Mouse (Mus musculus): Measurements from ENCODE around the gene Ufc1. TPM values are rescaled to one million over a fixed set of nuclear protein-coding genes. Genes with fewer than 3 reads are reported as not detected.

The Ufc1 gene
- total and polyA plus RNA-seq, 3 experiments = 71.0 to 408 (median 101) TPM

GRCm38 (mm10) chr1:171274171-171274570 lies 20.7 kb downstream of the Ufc1 start:
- TF ChIP-seq E2F4 (IDR thresholded peaks at IDR 0.05; ENCODE audit: borderline replicate concordance, low read depth, low read length) = no peak
- TF ChIP-seq ZMIZ1 (IDR thresholded peaks at IDR 0.05; ENCODE audit: low read depth, low read length) = 0 out of 2 replicates have a peak, but pooled peaks have one; percentile 10
- TF ChIP-seq POLR2AphosphoS2 (IDR thresholded peaks at IDR 0.05; ENCODE audit: low read length) = no peak
- TF ChIP-seq POLR2A (IDR thresholded peaks at IDR 0.05; ENCODE audit: control insufficient read depth in 1 of 2, insufficient read depth in 1 of 2, low read depth in 1 of 2, low read length in 2 of 2, poor library complexity in 1 of 2) = peak in 1 of 2 experiments; percentile 24; a peak in 1 of 4 replicates
- no peak overlapping the region for H3K27ac ChIP-seq (ENCODE audit: control insufficient read depth, low read depth, low read length)
- H3K9me3 ChIP-seq (replicated peaks; ENCODE audit: insufficient read depth, low read length) = no peaks in the 10 kb centered on the region
- no peak overlapping the region for H3K4me3 ChIP-seq (ENCODE audit: control insufficient read depth in 1 of 2, insufficient read depth in 1 of 2, low read depth in 2 of 2, low read length in 2 of 2)
- peaks cover 13 to 17% of the 10 kb centered on the region in 2 experiments for H3K4me1 ChIP-seq (ENCODE audit: control insufficient read depth in 1 of 2, insufficient read depth in 2 of 2, low read length in 2 of 2)
- no peaks in the 10 kb centered on the region; the same call in 1 of the 2 replicates for H3K79me2 ChIP-seq (ENCODE audit: control insufficient read depth, insufficient read depth, low read length, poor library complexity)
- H3K36me3 ChIP-seq (ENCODE audit: control insufficient read depth in 1 of 2, insufficient read depth in 2 of 2, low read length in 2 of 2) = peaks cover 1 to 26% of the 10 kb centered on the region in 2 experiments
- DNase-seq (ENCODE audit: low read depth, low spot score) = no peak
- H3K9ac ChIP-seq (ENCODE audit: control insufficient read depth, low read depth, low read length, poor library complexity, severe bottlenecking) = no peak overlapping the region
- H3K27me3 ChIP-seq (ENCODE audit: control insufficient read depth in 1 of 2, insufficient read depth in 2 of 2, low read length in 2 of 2) = no peaks in the 10 kb centered on the region

DNA sequence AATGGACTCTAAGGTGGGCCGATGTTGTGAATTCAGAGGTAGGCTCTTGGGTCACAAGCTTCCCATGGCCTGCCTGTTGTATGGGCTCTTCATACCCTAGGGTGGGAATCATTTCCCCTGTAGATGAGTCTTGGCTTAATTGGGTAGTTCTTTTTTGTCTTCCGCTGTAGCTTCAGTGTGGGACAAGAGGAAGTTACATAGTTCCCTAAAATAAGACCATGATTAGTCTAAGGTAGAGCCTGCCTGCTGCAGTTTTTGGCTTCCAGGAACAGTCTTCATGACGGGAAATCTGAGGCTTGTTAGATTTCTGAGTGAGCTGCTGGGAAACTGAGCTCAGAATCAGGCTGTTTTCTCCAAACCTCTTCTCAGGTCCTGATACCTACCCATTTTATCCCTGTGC lies 22.7 kb downstream of the Ufc1 start:
- Histone ChIP-seq H3K27me3 (ENCODE audit: control insufficient read depth in 1 of 2, insufficient read depth in 2 of 2, low read length in 2 of 2) (no peaks in the 10 kb centered on the region), H3K36me3 (ENCODE audit: control insufficient read depth in 1 of 2, insufficient read depth in 2 of 2, low read length in 2 of 2) (peaks cover 1 to 29% of the 10 kb centered on the region in 2 experiments; a peak in 3 of 4 replicates), H3K4me1 (ENCODE audit: control insufficient read depth in 1 of 2, insufficient read depth in 2 of 2, low read length in 2 of 2) (peaks cover 13 to 21% of the 10 kb centered on the region in 2 experiments), H3K27ac (ENCODE audit: control insufficient read depth, low read depth, low read length) (peak overlapping the region; percentile 53), H3K4me3 (ENCODE audit: control insufficient read depth in 1 of 2, insufficient read depth in 1 of 2, low read depth in 2 of 2, low read length in 2 of 2) (peak overlapping the region; percentile 73 to 89), H3K9ac (ENCODE audit: control insufficient read depth, low read depth, low read length, poor library complexity, severe bottlenecking) (peak overlapping the region; percentile 51), H3K79me2 (ENCODE audit: control insufficient read depth, insufficient read depth, low read length, poor library complexity) (no peaks in the 10 kb centered on the region; the same call in 1 of the 2 replicates), H3K9me3 (replicated peaks; ENCODE audit: insufficient read depth, low read length) (no peaks in the 10 kb centered on the region)
- peak; percentile 76 for DNase-seq (ENCODE audit: low read depth, low spot score)
- TF ChIP-seq ETS1 (IDR thresholded peaks at IDR 0.05; ENCODE audit: low read depth, low read length) (peak; percentile 42; the same call in 1 of the 2 replicates), POLR2A (IDR thresholded peaks at IDR 0.05; ENCODE audit: control insufficient read depth in 1 of 2, insufficient read depth in 1 of 2, low read depth in 1 of 2, low read length in 2 of 2, poor library complexity in 1 of 2) (no peak), MAZ (IDR thresholded peaks at IDR 0.05; ENCODE audit: low read depth, low read length) (no peak), NRF1 (IDR thresholded peaks at IDR 0.05; ENCODE audit: insufficient read depth, low read depth, low read length, poor library complexity, severe bottlenecking) (no peak), SMC3 (IDR thresholded peaks at IDR 0.05; ENCODE audit: low read depth, low read length) (no peak), E2F4 (IDR thresholded peaks at IDR 0.05; ENCODE audit: borderline replicate concordance, low read depth, low read length) (no peak), MEF2A (IDR thresholded peaks at IDR 0.05; ENCODE audit: extremely low read depth, insufficient replicate concordance, low read depth, low read length, poor library complexity, severe bottlenecking) (no peak), CTCF (IDR thresholded peaks at IDR 0.05 in 2 of 3, conservative IDR thresholded peaks at IDR 0.05 in 1 of 3; ENCODE audit: control insufficient read depth in 1 of 3, insufficient read depth in 1 of 3, low read depth in 2 of 3, low read length in 3 of 3, poor library complexity in 1 of 3, severe bottlenecking in 1 of 3) (no peak), NELFE (IDR thresholded peaks at IDR 0.05; ENCODE audit: low read depth, low read length) (0 out of 2 replicates have a peak, but pooled peaks have one; percentile 3), ELF1 (IDR thresholded peaks at IDR 0.05; ENCODE audit: low read depth, low read length) (0 out of 2 replicates have a peak, but pooled peaks have one; percentile 28), MYB (IDR thresholded peaks at IDR 0.05; ENCODE audit: low read depth, low read length) (no peak), ZC3H11A (IDR thresholded peaks at IDR 0.05; ENCODE audit: low read depth, low read length) (no peak), USF1 (IDR thresholded peaks at IDR 0.05; ENCODE audit: low read depth, low read length) (no peak), GATA1 (IDR thresholded peaks at IDR 0.05; ENCODE audit: low read depth, low read length) (no peak), KAT2A (conservative IDR thresholded peaks at IDR 0.05; ENCODE audit: low read depth, low read length) (no peak), TCF12 (IDR thresholded peaks at IDR 0.05; ENCODE audit: low read depth, low read length) (no peak), MXI1 (IDR thresholded peaks at IDR 0.05; ENCODE audit: low read depth, low read length) (no peak), TBP (IDR thresholded peaks at IDR 0.05; ENCODE audit: low read depth, low read length) (no peak), SIN3A (IDR thresholded peaks at IDR 0.05; ENCODE audit: low read length) (peak; percentile 35; the same call in 1 of the 2 replicates), EP300 (IDR thresholded peaks at IDR 0.05; ENCODE audit: low read depth in 1 of 2, low read length in 2 of 2) (peak in 1 of 2 experiments; percentile 57; a peak in 1 of 4 replicates), USF2 (IDR thresholded peaks at IDR 0.05; ENCODE audit: borderline replicate concordance in 1 of 2, insufficient read depth in 1 of 2, low read depth in 1 of 2, low read length in 2 of 2) (no peak), ZNF384 (IDR thresholded peaks at IDR 0.05; ENCODE audit: low read depth, low read length) (no peak), UBTF (IDR thresholded peaks at IDR 0.05; ENCODE audit: borderline replicate concordance, insufficient read depth, low read depth, low read length) (no peak), CHD2 (IDR thresholded peaks at IDR 0.05; ENCODE audit: low read length) (no peak), HCFC1 (IDR thresholded peaks at IDR 0.05; ENCODE audit: low read depth, low read length) (0 out of 2 replicates have a peak, but pooled peaks have one; percentile 49), ZKSCAN1 (IDR thresholded peaks at IDR 0.05; ENCODE audit: low read depth, low read length) (no peak), GABPA (IDR thresholded peaks at IDR 0.05; ENCODE audit: low read depth, low read length) (no peak)

Data from MEL (cell line).